Mouse (Mus musculus) heart, adult 11 months (tissue): ENCODE results near the gene Magea6.
"Not testable (repeated sequence)": the region's sequence is repeated elsewhere in the genome, so short reads cannot be mapped to it uniquely, and the experiment has no call there.

Source experiments
- DNase-seq: peaks from one replicate; pipeline ENCODE4 v3.0.0; 2022

Gene Magea6

GRCm38 (mm10) chrX:154935887-154936286 is at the start of gene Magea6:
Gene Magea6, minus strand, starts transcription at chrX:154935987.
- DNase-seq = not testable (repeated sequence)

DNA sequence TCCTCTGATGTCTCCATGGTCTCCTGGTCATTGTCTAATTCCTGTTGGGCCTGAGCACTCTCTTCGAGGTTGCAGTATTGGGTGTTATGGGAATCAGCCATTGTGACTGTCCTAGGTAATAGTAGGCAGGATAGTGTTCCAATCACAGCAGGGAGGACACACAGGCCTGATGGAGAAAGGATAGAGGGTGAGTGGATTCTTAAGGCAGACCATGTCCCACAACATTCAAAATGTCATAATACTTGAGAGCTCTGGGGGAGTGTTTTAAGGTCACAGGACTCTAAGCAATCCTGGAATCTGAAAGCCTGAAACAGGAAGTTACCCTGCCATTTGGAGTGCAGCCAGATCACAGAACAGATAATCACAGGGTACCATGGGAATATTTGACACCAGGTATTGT is 13.6 kb upstream of the Magea6 start, which contains the start of gene Magea3:
TSS of gene Magea3 (minus strand) at position 101 of the 400 bp plus-strand sequence.
- DNase-seq = not testable (repeated sequence)

- not testable (repeated sequence) for DNase-seq
These were observed 45.6 kb downstream of the Magea6 start, which contains the start of gene Cldn34b1 for GRCm38 (mm10) chrX:154890167-154890566. Gene Cldn34b1, minus strand, starts transcription at chrX:154890267.
